Mouse (Mus musculus): ENCODE data around the gene Ptrh1. TPM values are rescaled to one million over a fixed set of nuclear protein-coding genes. Genes with fewer than 3 reads are reported as not detected.
A peak's percentile ranks its signal among the peaks of the same experiment; 100 is the strongest.

Ptrh1 gene
- total and polyA plus RNA-seq, 3 experiments, result 12.3 to 27.9 TPM; not detected in 1

DNA sequence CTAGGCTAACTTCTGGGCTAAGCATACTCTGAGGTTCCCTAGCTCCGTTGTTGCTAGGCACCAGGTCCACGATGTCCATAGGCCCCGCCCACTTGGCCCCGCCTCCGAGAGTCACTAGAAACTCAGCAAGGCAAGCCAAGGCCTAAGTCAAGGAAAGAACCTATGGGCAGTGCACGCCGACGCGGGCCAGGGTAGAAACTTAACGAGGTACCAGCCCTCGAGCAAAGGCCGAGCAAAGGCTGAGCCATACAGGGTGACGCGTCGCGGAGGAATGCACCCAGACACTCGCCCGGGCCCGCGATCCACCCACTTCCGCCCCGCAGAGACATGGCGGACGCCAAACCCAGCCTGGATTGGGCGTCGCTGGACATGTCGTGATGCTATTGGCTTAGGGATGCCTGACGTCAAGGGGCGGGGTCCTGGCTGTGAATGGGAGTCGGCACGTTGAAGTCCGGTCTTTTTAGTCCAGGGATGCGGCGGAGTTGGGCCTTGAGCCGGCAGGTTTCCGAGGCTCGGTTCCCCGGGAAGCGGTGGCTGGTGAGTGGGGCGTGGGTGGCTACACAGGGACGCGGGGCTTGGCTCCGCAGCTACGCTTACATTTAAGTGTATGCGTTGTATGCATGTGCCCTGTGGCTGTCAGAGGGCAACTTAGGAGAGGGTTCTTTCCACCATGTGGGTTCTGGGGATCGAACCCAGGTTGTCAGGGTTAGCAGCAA lies at the start of gene Ptrh1, which contains the start of gene Ttc16 (continued):
- TF ChIP-seq JUND (IDR thresholded peaks at IDR 0.05; ENCODE audit: low read depth, low read length) (no peak), MXI1 (IDR thresholded peaks at IDR 0.05; ENCODE audit: low read depth, low read length) (peak; percentile 98), TBP (IDR thresholded peaks at IDR 0.05; ENCODE audit: low read depth, low read length) (peak; percentile 27; the same call in 1 of the 2 replicates), GATA1 (IDR thresholded peaks at IDR 0.05; ENCODE audit: low read depth, low read length) (no peak), NELFE (IDR thresholded peaks at IDR 0.05; ENCODE audit: low read depth, low read length) (peak; percentile 72)

GRCm38 (mm10) chr2:32727435-32727834 lies 48.2 kb upstream of the Ptrh1 start:
- Histone ChIP-seq H3K4me1 (ENCODE audit: control insufficient read depth in 1 of 2, insufficient read depth in 2 of 2, low read length in 2 of 2) (peaks cover 0 to 3% of the 10 kb centered on the region in 2 experiments; a peak in 1 of 4 replicates), H3K9ac (ENCODE audit: control insufficient read depth, low read depth, low read length, poor library complexity, severe bottlenecking) (no peak overlapping the region), H3K27ac (ENCODE audit: control insufficient read depth, low read depth, low read length) (no peak overlapping the region), H3K79me2 (ENCODE audit: control insufficient read depth, insufficient read depth, low read length, poor library complexity) (no peaks in the 10 kb centered on the region), H3K27me3 (ENCODE audit: control insufficient read depth in 1 of 2, insufficient read depth in 2 of 2, low read length in 2 of 2) (no peaks in the 10 kb centered on the region; a peak in 1 of 4 replicates), H3K36me3 (ENCODE audit: control insufficient read depth in 1 of 2, insufficient read depth in 2 of 2, low read length in 2 of 2) (no peaks in the 10 kb centered on the region), H3K9me3 (replicated peaks; ENCODE audit: insufficient read depth, low read length) (no peaks in the 10 kb centered on the region), H3K4me3 (ENCODE audit: control insufficient read depth in 1 of 2, insufficient read depth in 1 of 2, low read depth in 2 of 2, low read length in 2 of 2) (peak overlapping the region; percentile 7 to 35; a peak in 1 of 4 replicates)
- DNase-seq (ENCODE audit: low read depth, low spot score), result peak; percentile 98
- TF ChIP-seq RCOR1 (IDR thresholded peaks at IDR 0.05; ENCODE audit: low read depth, low read length), result peak; percentile 83
- TF ChIP-seq RAD21 (IDR thresholded peaks at IDR 0.05; ENCODE audit: low read depth, low read length), result no peak
- no peak for TF ChIP-seq BHLHE40 (IDR thresholded peaks at IDR 0.05; ENCODE audit: borderline replicate concordance, low read depth, low read length)
- TF ChIP-seq SIN3A (IDR thresholded peaks at IDR 0.05; ENCODE audit: low read length), result 0 out of 2 replicates have a peak, but pooled peaks have one; percentile 16
- TF ChIP-seq EP300 (IDR thresholded peaks at IDR 0.05; ENCODE audit: low read depth in 1 of 2, low read length in 2 of 2), result no peak

DNA sequence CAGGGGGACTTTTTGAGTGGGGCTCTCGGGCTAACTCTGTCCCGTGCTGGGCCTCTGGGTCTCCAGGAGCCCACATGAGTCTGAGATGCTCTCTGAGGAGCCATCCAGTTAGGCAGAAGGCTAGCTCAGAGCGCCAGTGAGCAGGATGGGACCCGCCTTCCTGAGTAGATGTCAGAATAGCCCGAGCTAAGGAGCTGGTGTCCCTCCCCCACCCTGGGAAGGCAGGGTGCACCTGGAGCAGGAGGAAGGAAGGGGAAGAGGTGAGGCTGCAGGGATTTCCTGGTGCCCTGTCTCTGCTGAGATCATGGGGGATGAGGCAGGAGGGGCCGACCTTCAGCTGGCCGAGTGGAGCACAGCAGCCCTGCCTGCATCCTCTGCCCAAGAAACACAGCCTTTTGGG lies 47.1 kb upstream of the Ptrh1 start:
- Histone ChIP-seq H3K4me3 (ENCODE audit: control insufficient read depth in 1 of 2, insufficient read depth in 1 of 2, low read depth in 2 of 2, low read length in 2 of 2) (no peak overlapping the region), H3K27ac (ENCODE audit: control insufficient read depth, low read depth, low read length) (no peak overlapping the region), H3K9me3 (replicated peaks; ENCODE audit: insufficient read depth, low read length) (no peaks in the 10 kb centered on the region), H3K4me1 (ENCODE audit: control insufficient read depth in 1 of 2, insufficient read depth in 2 of 2, low read length in 2 of 2) (peaks cover 0 to 3% of the 10 kb centered on the region in 2 experiments; a peak in 1 of 4 replicates), H3K79me2 (ENCODE audit: control insufficient read depth, insufficient read depth, low read length, poor library complexity) (no peaks in the 10 kb centered on the region), H3K27me3 (ENCODE audit: control insufficient read depth in 1 of 2, insufficient read depth in 2 of 2, low read length in 2 of 2) (no peaks in the 10 kb centered on the region; a peak in 1 of 4 replicates), H3K36me3 (ENCODE audit: control insufficient read depth in 1 of 2, insufficient read depth in 2 of 2, low read length in 2 of 2) (no peaks in the 10 kb centered on the region), H3K9ac (ENCODE audit: control insufficient read depth, low read depth, low read length, poor library complexity, severe bottlenecking) (no peak overlapping the region)
- no peak for DNase-seq (ENCODE audit: low read depth, low spot score)
- TF ChIP-seq JUND (IDR thresholded peaks at IDR 0.05; ENCODE audit: low read depth, low read length) (no peak), MXI1 (IDR thresholded peaks at IDR 0.05; ENCODE audit: low read depth, low read length) (no peak)

DNA sequence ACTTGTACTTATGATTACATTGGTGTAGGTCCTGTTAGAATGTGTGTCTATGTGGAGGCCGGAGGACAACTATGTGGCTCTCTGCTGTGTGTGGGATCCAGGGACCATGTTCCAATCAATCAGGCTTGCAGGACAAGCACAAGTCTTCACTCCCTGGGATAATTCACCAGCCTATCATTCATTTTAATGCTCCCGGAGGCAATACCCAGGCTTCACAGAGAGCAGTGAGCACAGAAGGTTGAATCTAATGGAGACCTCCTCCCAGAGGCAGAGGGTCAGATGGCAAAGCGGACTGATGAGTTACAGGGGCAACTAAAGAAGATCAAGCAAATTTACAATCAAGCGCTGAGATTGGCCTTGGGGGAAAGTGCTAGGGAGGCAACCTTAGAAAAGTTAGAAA lies 46.0 kb upstream of the Ptrh1 start:
- Histone ChIP-seq H3K79me2 (ENCODE audit: control insufficient read depth, insufficient read depth, low read length, poor library complexity) (no peaks in the 10 kb centered on the region), H3K9ac (ENCODE audit: control insufficient read depth, low read depth, low read length, poor library complexity, severe bottlenecking) (no peak overlapping the region), H3K4me3 (ENCODE audit: control insufficient read depth in 1 of 2, insufficient read depth in 1 of 2, low read depth in 2 of 2, low read length in 2 of 2) (no peak overlapping the region), H3K9me3 (replicated peaks; ENCODE audit: insufficient read depth, low read length) (no peaks in the 10 kb centered on the region), H3K27me3 (ENCODE audit: control insufficient read depth in 1 of 2, insufficient read depth in 2 of 2, low read length in 2 of 2) (no peaks in the 10 kb centered on the region; a peak in 1 of 4 replicates), H3K4me1 (ENCODE audit: control insufficient read depth in 1 of 2, insufficient read depth in 2 of 2, low read length in 2 of 2) (peaks cover 0 to 3% of the 10 kb centered on the region in 2 experiments; a peak in 1 of 4 replicates), H3K27ac (ENCODE audit: control insufficient read depth, low read depth, low read length) (no peak overlapping the region), H3K36me3 (ENCODE audit: control insufficient read depth in 1 of 2, insufficient read depth in 2 of 2, low read length in 2 of 2) (no peaks in the 10 kb centered on the region)
- DNase-seq (ENCODE audit: low read depth, low spot score), result no peak
- TF ChIP-seq TBP (IDR thresholded peaks at IDR 0.05; ENCODE audit: low read depth, low read length), result no peak

Data from MEL (cell line).